Mouse (Mus musculus) ZHBTc4 (cell line): ENCODE measurements around the gene Dock2.

Experiments
- DNase-seq: peaks from one replicate; pipeline ENCODE4 v3.0.0-alpha.2; 2011; ENCODE audit warnings: low read depth, low spot score

The Dock2 gene

GRCm38 (mm10) chr11:34349453-34350056 is 434.1 kb downstream of the Dock2 start:
- DNase-seq, result no peak

DNA sequence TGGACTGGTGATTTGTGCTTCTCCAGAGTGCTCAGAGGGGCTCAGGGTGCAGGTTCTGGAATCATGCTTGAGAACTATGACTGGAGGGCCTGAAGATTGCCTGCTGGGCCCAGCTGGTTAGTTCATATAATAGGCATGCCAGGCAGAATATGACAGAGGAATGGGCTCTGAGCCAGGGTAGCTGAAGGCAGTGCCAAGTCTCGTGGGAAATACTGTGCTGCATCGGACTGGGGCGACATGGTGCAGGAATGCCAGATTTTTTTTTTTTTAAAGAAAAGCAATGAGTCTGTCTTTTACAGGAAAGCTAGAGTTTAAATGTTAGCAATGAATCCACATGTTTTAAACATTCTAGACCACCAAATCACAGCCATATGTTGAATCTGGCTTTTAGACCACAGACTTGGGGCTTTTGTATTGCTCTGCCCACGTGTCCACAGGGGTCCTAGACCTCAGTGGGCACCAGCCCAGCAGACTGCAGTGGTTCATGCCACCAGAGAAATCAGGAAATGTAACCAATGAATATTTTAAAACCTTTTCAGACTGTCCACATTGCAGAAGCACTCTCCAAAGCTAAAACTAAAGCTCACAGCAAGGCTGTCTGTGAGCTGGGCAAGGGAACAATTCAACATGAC is 435.3 kb downstream of the Dock2 start:
- no peak for DNase-seq

DNA sequence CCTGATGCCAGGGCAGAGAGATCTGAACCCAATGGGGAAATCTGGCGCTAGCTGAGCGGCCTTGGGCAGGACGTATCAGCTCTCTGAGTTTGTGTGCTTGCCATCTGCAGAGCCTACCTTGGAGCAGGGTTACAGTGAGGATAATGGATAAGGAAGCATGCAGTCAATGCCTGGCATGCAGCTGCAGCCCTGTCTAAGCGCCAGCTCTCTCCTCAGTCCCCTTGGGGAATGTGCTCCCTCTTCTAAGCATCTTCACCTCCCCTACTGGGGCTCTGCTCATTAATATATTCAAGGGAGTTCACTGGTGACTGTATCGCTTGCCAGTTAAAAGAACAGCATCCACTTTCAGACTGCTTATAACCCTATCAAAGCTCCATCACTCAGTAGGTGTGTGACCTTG is 439.4 kb downstream of the Dock2 start:
- no peak for DNase-seq

GRCm38 (mm10) chr11:34343742-34344307 is 439.9 kb downstream of the Dock2 start:
- no peak for DNase-seq

- DNase-seq, result no peak
Observed at GRCm38 (mm10) chr11:34339693-34340092, 444.0 kb downstream of the Dock2 start.

- DNase-seq, result peak; percentile 69
Observed at GRCm38 (mm10) chr11:34337907-34338306, 445.8 kb downstream of the Dock2 start.

DNA sequence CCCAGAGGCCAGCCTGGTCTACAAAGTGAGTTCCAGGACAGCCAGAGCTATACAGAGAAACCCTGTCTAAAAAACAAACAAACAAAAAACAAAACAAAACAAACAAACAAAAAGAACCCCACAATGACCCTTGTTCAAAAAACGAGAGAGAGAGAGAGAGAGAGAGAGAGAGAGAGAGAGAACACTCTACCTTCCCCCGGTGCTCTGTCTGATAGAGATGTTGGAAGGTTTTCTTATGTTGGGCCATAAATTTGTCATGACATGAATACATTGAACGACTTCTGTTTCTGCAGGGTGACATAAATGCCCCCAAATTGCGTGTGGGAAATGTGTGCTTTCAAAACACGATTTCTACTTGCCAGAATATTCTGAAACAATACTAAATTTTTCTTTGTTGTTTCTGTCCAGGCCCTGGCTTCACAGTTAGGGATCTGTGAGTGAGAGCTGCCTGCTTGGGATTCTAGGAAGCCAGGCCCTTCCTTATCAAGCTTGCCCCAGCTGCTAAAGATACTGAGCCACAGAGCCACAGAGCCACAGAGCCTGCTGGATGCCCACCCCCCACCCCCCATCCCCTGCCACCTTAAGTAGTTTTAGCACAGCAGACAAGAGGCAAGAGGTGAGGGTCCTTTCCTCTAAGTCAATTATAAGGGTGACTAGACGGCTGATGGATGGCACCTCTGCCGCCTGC is 451.2 kb downstream of the Dock2 start:
- DNase-seq, result no peak

DNA sequence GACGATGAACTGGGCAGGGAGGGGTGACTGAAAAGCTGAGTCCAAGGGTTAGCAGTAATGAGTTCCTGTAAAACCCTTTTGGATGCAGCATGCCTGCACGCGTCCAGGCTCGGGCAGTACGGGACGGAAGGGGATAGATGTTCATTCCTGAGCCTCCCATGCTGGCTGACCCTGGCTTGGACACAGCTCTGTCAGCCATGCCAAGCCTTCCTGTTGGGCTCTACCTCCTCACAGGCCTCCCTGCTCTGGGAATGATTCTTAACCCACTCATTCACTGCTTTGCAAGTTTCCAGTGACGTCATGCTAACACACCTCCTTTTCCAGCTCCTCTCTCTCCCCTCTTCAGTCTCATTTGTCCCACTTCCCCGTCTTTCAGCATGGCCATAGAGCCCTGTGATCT is 460.0 kb downstream of the Dock2 start:
- DNase-seq, result no peak

GRCm38 (mm10) chr11:34319282-34319681 is 464.4 kb downstream of the Dock2 start:
- DNase-seq, result no peak

DNA sequence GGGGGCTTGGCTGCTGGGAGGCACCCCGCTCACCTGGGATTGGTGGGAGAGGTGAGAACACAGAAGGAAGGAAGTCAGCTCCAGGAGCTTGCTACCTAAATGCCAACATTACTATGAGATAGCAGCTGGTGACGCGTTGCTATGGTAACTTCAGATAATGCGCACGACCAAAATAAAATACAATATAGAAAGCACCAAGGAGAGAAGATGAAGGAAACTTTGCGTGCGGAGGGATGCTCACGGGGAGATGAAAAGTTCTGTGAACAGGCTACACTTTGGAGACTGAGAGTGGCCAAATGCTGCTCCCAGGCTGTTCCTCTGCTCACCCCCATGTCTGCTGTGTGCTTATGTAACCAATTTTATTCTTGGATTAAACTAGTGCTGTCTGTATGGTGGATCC is 466.7 kb downstream of the Dock2 start:
- no peak for DNase-seq

GRCm38 (mm10) chr11:34316176-34316575 is 467.5 kb downstream of the Dock2 start:
- DNase-seq, result no peak

DNA sequence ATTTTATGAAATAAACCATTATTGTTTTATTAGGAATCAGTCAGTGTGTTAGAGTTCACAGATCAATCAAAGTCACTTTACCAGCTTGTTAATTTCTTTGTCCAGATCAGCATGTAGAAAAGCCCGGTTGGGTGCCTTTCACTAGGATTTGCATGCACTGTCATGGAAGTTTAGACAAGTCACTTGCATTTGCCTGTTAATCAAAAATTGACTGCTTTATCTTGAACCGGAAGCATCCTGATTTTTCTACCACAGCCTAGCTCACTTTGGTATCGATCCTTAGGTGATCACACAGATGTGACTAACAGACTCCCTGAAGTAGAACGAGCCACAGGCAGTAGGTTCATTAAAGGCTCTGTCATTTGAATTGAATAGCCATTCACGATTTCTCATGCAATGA is 468.3 kb downstream of the Dock2 start:
- DNase-seq, result peak; percentile 73

GRCm38 (mm10) chr11:34314534-34315379 is 468.9 kb downstream of the Dock2 start, which contains the start of gene Fam196b:
TSS of gene Fam196b (plus strand) at chr11:34314822.
- DNase-seq, result peak; percentile 76

- no peak for DNase-seq
Observed at GRCm38 (mm10) chr11:34312208-34312607, 471.5 kb downstream of the Dock2 start.

GRCm38 (mm10) chr11:34311717-34312116 is 472.0 kb downstream of the Dock2 start:
- no peak for DNase-seq

DNA sequence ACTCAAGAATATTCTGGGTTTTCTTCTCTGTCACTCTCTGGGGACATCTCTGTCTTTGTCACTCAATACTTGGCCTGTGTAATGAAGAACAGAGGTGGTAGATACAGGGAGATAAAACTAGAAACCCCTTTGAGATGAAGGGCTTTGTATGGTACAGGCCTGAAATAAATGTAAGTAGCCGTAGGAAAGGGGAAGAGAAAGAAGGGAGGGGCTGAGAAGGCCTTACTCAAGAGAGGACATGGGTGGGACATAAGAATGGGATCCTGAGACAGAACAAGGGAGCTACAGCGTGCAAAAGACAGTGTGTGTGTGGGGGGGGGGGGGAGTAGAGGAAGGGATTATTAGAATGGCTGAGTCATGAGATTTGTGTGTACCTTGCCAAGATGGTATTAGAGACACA is 474.3 kb downstream of the Dock2 start:
- no peak for DNase-seq

DNA sequence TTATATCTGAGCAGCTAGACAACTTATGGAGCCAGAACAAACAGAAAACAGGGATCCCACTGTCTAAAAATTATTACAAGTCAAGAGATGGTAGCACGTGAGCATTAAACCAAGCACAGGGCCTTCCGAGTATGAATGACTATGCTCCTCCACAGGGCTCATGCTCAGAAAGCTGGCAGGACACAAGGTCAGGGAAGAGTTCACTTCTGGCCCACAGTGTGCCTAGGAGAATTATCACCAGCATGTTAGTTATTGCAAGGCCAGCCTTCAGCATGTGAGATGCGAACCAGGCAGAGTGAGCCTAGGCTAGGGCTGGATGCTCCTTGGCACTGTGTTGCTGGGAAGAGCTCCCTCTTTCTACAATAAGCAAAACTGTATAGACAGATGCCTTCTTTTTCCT is 475.0 kb downstream of the Dock2 start:
- no peak for DNase-seq

DNA sequence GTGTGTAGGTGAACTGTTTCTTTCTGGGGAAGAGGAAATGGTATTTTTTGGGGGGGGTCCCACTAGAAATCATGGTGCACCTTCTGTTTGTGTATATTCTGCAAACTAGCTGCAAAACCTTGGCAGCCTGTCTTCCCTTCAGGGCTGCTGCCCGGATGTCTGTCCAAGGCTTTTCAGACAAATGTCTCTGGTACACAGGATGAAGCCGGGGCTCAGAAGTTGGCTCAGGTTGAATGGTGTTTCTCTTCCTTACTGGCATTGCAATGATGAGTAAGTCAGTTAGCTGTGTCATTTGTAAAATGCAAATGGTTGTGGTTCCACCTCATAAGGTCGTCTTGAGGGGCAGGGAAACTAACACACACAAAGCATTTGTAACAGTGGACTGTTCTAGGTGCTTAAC is 477.5 kb downstream of the Dock2 start:
- no peak for DNase-seq

GRCm38 (mm10) chr11:34300064-34300463 is 483.6 kb downstream of the Dock2 start:
- no peak for DNase-seq

- no peak for DNase-seq
Observed at GRCm38 (mm10) chr11:34299550-34299949, 484.1 kb downstream of the Dock2 start.

- peak; percentile 71 for DNase-seq
Observed at GRCm38 (mm10) chr11:34297698-34298378, 485.9 kb downstream of the Dock2 start.
